8 mouse cellular contexts compared by ENCODE assay signal in genomic region chr9:57761563-57762551, GRCm38 (mm10). TPM values are rescaled to one million over a fixed set of nuclear protein-coding genes. Genes with fewer than 3 reads are reported as not detected.
DNase-seq lines count a peak whose midpoint lies in the region; ATAC-seq and TF ChIP-seq lines count a peak whose summit lies in the region.

No protein-coding gene starts in this region.

- no peak for DNase-seq in heart, postnatal 0 days (ENCODE audit: low spot score)
- DNase-seq in heart, adult 18-20 months: no peak
- peak; percentile 57 for DNase-seq in cerebellum, adult 9-11 months
- DNase-seq in midbrain, embryonic 11.5 days (ENCODE audit: low spot score, missing footprints): no peak
- DNase-seq in urinary bladder, adult 18-20 months (ENCODE audit: low spot score in 2 of 2): no peak
- DNase-seq in embryo, embryonic 11 days: no peak

- peaks cover 49% of the 10 kb centered on the region for H3K36me3 ChIP-seq in heart, postnatal 0 days (replicated peaks; ENCODE audit: control insufficient read depth, insufficient read depth, low read length)
- H3K36me3 ChIP-seq in intestine, embryonic 15.5 days: peaks cover 45% of the 10 kb centered on the region
- H3K36me3 ChIP-seq in midbrain, embryonic 11.5 days (ENCODE audit: control insufficient read depth, insufficient read depth, low read length): peaks cover 29% of the 10 kb centered on the region

- ATAC-seq in heart, postnatal 0 days (ENCODE audit: insufficient read depth, low read depth): no peak
- no peak for ATAC-seq in intestine, embryonic 15.5 days
- no peak for ATAC-seq in midbrain, embryonic 11.5 days (ENCODE audit: low FRiP score)
- no peak for ATAC-seq in megakaryocyte-erythroid progenitor cell, adult 5-6 weeks (replicated peaks; ENCODE audit: low FRiP score, low TSS enrichment, poor library complexity, severe bottlenecking)

- H3K4me3 ChIP-seq in heart, postnatal 0 days (ENCODE audit: low read depth, low read length): peak overlapping the region; percentile 84; the same call in 1 of the 2 replicates
- H3K4me3 ChIP-seq in intestine, embryonic 15.5 days (replicated peaks): no peak overlapping the region
- H3K4me3 ChIP-seq in midbrain, embryonic 11.5 days (ENCODE audit: low read depth, low read length): no peak overlapping the region

- peak overlapping the region; percentile 60; the same call in 1 of the 2 replicates for H3K27ac ChIP-seq in heart, postnatal 0 days (ENCODE audit: low read depth)
- no peak overlapping the region for H3K27ac ChIP-seq in intestine, embryonic 15.5 days
- H3K27ac ChIP-seq in midbrain, embryonic 11.5 days (ENCODE audit: low read depth, low read length): no peak overlapping the region

- no peaks in the 10 kb centered on the region for H3K27me3 ChIP-seq in heart, postnatal 0 days (ENCODE audit: control insufficient read depth, insufficient read depth, low read length)
- H3K27me3 ChIP-seq in intestine, embryonic 15.5 days (replicated peaks): no peaks in the 10 kb centered on the region
- no peaks in the 10 kb centered on the region for H3K27me3 ChIP-seq in midbrain, embryonic 11.5 days (ENCODE audit: control insufficient read depth, insufficient read depth, low read length)

- H3K4me1 ChIP-seq in heart, postnatal 0 days (ENCODE audit: control insufficient read depth, insufficient read depth): peaks cover 30% of the 10 kb centered on the region
- peaks cover 32% of the 10 kb centered on the region for H3K4me1 ChIP-seq in intestine, embryonic 15.5 days (replicated peaks)
- H3K4me1 ChIP-seq in midbrain, embryonic 11.5 days (ENCODE audit: control insufficient read depth, insufficient read depth, low read length): peaks cover 20% of the 10 kb centered on the region

- peak overlapping the region; percentile 83 for H3K4me2 ChIP-seq in heart, postnatal 0 days (ENCODE audit: low read depth, low read length)
- peak overlapping the region; percentile 98 for H3K4me2 ChIP-seq in intestine, embryonic 15.5 days (replicated peaks)
- 0 out of 2 replicates have a peak overlapping the region, but pooled peaks have one; percentile 0 for H3K4me2 ChIP-seq in midbrain, embryonic 11.5 days

- no peak for TF ChIP-seq CTCF in heart, postnatal 0 days (IDR thresholded peaks at IDR 0.05; ENCODE audit: low read depth)

- no peaks in the 10 kb centered on the region for H3K9me3 ChIP-seq in heart, postnatal 0 days (replicated peaks; ENCODE audit: control insufficient read depth, low read length)
- no peaks in the 10 kb centered on the region for H3K9me3 ChIP-seq in intestine, embryonic 15.5 days
- H3K9me3 ChIP-seq in midbrain, embryonic 11.5 days (ENCODE audit: control insufficient read depth, low read length): no peaks in the 10 kb centered on the region

- H3K9ac ChIP-seq in heart, postnatal 0 days (replicated peaks; ENCODE audit: low read depth, low read length): no peak overlapping the region; the same call in 1 of the 2 replicates
- no peak overlapping the region for H3K9ac ChIP-seq in intestine, embryonic 15.5 days
- H3K9ac ChIP-seq in midbrain, embryonic 11.5 days (ENCODE audit: low read length): no peak overlapping the region

- no peak for TF ChIP-seq EP300 in heart, postnatal 0 days (IDR thresholded peaks at IDR 0.05; ENCODE audit: low read depth)

- WGBS in heart, postnatal 0 days: 87% methylated on average over 13 of the region's 13 CpGs
- 90% methylated on average over 13 of the region's 13 CpGs for WGBS in intestine, embryonic 15.5 days
- WGBS in midbrain, embryonic 11.5 days: 97% methylated on average over 13 of the region's 13 CpGs

RNA-seq across cellular contexts. Expression of gene Clk3, which starts 3.8 kb away (rescaled TPM):
- 27.5 and 40.8 TPM in 2 replicates for total RNA-seq in heart, postnatal 0 days (2014; rRNA removed; ENCODE audit: low replicate concordance)
- polyA plus RNA-seq in heart, postnatal 0 days (2015; fragmentation: Nextera tagmentation; extraction: Ambion mirVana): 31.9 and 34.8 TPM in 2 replicates
- 10 to 100 TPM; 21.3 to 29.0 TPM for total RNA-seq in heart, adult 18-20 months (2021)
- 57.8 and 71.7 TPM in 2 replicates for polyA plus RNA-seq in intestine, embryonic 15.5 days (2015; fragmentation: Nextera tagmentation; extraction: Ambion mirVana)
- polyA plus RNA-seq in midbrain, embryonic 11.5 days (2014; fragmentation: Nextera tagmentation; extraction: Ambion mirVana): 84.2 and 91.6 TPM in 2 replicates
- 58.1 and 73.0 TPM in 2 replicates for total RNA-seq in megakaryocyte-erythroid progenitor cell, adult 5-6 weeks (2014; fragmentation: Nextera tagmentation)
- total RNA-seq in megakaryocyte-erythroid progenitor cell, adult 5-6 weeks (2017): 24.7 and 36.4 TPM in 2 replicates

RNA-seq across cellular contexts. Expression of gene Edc3, which starts 53.5 kb away (rescaled TPM):
- 3.7 and 4.8 TPM in 2 replicates for total RNA-seq in heart, postnatal 0 days (2014; rRNA removed; ENCODE audit: low replicate concordance)
- polyA plus RNA-seq in heart, postnatal 0 days (2015; fragmentation: Nextera tagmentation; extraction: Ambion mirVana): 9.5 and 10.6 TPM in 2 replicates
- total RNA-seq in heart, adult 18-20 months (2021): 1 to 10 TPM; 4.7 to 6.6 TPM
- polyA plus RNA-seq in intestine, embryonic 15.5 days (2015; fragmentation: Nextera tagmentation; extraction: Ambion mirVana): 29.6 and 29.9 TPM in 2 replicates
- polyA plus RNA-seq in midbrain, embryonic 11.5 days (2014; fragmentation: Nextera tagmentation; extraction: Ambion mirVana): 27.7 and 30.0 TPM in 2 replicates
- total RNA-seq in megakaryocyte-erythroid progenitor cell, adult 5-6 weeks (2014; fragmentation: Nextera tagmentation): 14.2 and 25.0 TPM in 2 replicates
- total RNA-seq in megakaryocyte-erythroid progenitor cell, adult 5-6 weeks (2017): 4.8 and 6.0 TPM in 2 replicates

Comparison
In these comparisons a context has a peak if more than half of its experiments do, and no peak if none do; other contexts are left out.
1. H3K4me2 ChIP-seq: peak in every context shown above with its lines; median percentile 98 in intestine, embryonic 15.5 days; 83 in heart, postnatal 0 days; 0 in midbrain, embryonic 11.5 days.